Mouse (Mus musculus): Measurements from ENCODE around the gene Mapk3. TPM values are rescaled to one million over a fixed set of nuclear protein-coding genes. Genes with fewer than 3 reads are reported as not detected.
A peak's percentile ranks its signal among the peaks of the same experiment; 100 is the strongest.

Mapk3 gene
- polyA plus RNA-seq, 1 experiment from 2014 or later, result 56.7 TPM

DNA sequence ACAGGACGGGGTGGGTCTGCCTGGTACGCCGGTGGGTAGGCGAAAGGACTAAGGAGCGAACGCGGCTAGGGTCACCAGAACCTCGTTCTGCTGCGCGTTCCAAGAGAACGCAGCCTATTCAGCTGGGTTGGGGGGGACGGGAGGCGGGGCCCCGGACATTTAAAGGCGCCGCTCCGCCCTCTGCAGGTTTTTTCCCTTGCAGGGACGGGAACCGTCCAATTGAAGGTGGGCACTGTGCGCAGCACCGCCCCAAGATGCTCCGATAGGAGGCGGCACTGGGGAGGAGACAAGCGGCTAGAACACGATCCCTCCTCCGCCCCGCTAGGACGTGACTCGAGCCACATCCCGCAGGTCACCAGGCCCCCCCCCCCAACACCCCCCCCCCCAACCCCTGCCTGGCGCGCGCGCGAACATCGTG is 39.7 kb downstream of the Mapk3 start:
- under 1% methylated on average over 30 of the region's 36 CpGs for WGBS
- H3K4me2 ChIP-seq, result peak overlapping the region; percentile 89
- H3K9me3 ChIP-seq, result no peaks in the 10 kb centered on the region
- H3K4me1 ChIP-seq, result peaks cover 36% of the 10 kb centered on the region
- peak overlapping the region; percentile 78 for H3K4me3 ChIP-seq
- peaks cover 44% of the 10 kb centered on the region for H3K36me3 ChIP-seq
- H3K9ac ChIP-seq, result peak overlapping the region; percentile 91
- peak; percentile 96 for ATAC-seq (ENCODE audit: insufficient number of reproducible peaks, insufficient read depth, low FRiP score, low TSS enrichment, low read depth)
- peak overlapping the region; percentile 98 for H3K27ac ChIP-seq
- H3K27me3 ChIP-seq, result no peaks in the 10 kb centered on the region

DNA sequence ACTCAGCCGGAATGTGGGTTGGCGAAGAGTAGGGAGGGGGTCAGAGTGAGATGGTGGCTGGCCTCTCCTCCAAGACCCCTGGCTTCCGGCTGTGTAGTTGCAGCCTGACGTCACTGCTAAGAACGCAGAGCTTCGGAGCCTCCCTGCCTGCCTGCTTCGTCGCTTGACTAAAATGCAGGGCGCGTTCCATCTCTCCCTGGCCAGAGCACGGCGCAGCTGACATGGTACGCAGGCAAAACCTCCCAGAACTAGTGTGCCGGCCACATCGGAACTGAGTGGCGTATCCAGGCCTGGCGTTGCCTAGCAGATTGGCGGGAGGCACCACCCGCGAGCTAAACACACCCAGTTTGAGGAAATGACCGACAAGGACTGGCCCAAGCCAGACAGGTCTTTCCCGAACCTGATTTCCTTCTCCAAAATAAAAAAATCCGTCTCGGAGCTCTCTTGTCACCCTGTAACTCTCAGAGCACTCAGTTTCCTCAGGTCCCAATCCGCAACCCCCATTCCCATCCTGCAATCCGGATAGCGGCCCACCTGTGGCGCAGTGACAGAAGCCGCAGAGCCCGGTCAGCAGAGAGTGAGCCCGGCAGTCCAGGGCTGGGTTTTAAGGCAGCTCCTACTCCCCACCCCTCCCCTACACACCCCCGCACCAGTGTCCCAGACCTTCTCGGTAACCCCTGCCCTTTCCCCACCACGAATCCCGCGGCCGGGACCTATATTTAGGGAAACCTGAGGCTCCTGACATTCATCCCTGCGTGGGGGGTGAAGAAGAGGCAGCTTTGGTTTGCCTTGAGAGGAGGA is 40.3 kb downstream of the Mapk3 start:
- ATAC-seq (ENCODE audit: insufficient number of reproducible peaks, insufficient read depth, low FRiP score, low TSS enrichment, low read depth), result peak; percentile 86
- under 1% methylated on average over 38 of the region's 38 CpGs for WGBS

DNA sequence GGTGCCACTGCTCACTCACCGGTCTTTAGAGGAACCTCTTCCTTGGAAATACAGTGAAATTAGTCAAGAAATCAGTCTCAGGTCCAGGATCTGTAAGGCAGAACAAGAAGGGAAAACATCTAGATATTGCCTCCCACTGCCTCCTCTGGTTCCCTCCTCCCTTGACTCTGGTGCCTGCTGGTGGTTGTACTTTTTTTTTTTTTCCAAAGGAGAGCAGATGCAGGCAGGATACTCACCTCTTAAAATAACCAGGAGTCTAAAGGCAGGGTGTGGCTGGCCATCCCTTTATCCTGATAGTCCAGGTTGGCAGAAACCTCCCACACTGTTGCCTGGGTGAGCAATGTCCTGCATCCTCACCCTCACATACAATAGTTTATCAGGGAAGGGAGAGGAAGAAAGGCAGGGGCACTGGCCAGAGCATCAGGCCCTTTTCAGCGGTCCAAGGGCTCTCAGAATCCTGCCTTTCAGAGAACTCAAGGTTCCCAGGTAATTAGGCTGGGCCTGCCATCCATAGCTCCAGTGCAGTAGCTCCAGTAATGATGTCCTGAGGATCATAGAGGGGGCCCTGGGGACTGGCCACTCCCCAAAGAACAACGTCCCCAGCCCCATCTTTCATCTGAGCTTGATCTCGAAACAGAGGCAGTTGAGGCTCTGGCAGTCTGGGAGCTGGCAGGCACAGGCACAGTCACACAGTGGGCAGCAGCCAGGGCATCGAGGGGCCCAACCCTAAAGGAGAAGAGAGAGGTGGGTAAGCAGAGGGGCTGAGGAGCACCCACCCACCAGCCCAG is 41.1 kb downstream of the Mapk3 start:
- H3K27ac ChIP-seq, result peak overlapping the region; percentile 98
- no peak for ATAC-seq (ENCODE audit: insufficient number of reproducible peaks, insufficient read depth, low FRiP score, low TSS enrichment, low read depth)
- H3K4me3 ChIP-seq, result peak overlapping the region; percentile 78
- peak overlapping the region; percentile 81 for H3K9ac ChIP-seq
- 58% methylated on average over 5 of the region's 5 CpGs for WGBS
- H3K9me3 ChIP-seq, result no peaks in the 10 kb centered on the region
- H3K4me2 ChIP-seq, result peak overlapping the region; percentile 89
- peaks cover 36% of the 10 kb centered on the region for H3K4me1 ChIP-seq
- H3K27me3 ChIP-seq, result no peaks in the 10 kb centered on the region
- H3K36me3 ChIP-seq, result peaks cover 38% of the 10 kb centered on the region

More for the DNA sequence above, 40.3 kb downstream of the Mapk3 start:
- peak overlapping the region; percentile 78 for H3K4me3 ChIP-seq
- peaks cover 42% of the 10 kb centered on the region for H3K36me3 ChIP-seq
- peaks cover 36% of the 10 kb centered on the region for H3K4me1 ChIP-seq
- no peaks in the 10 kb centered on the region for H3K27me3 ChIP-seq
- H3K9me3 ChIP-seq, result no peaks in the 10 kb centered on the region
- peak overlapping the region; percentile 89 for H3K4me2 ChIP-seq
- H3K27ac ChIP-seq, result peak overlapping the region; percentile 98
- H3K9ac ChIP-seq, result peak overlapping the region; percentile 81

DNA sequence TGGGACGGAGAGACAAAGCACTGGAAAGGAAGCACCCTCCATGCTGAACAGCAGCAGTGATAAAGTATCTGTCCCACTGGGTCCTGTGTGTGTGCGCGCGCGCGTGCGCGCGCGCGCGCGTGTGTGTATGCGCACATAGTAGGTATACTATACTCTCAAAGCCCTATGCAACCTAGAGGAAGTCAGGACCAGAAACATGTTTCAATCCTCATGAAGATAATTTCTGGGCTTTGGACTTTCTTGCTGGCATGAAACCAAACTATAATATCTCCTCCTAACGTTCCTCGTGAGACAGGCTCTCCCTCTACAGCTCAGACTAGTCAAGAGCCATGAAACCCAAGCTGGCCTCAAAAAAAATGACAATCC is 41.6 kb downstream of the Mapk3 start:
- no peak overlapping the region for H3K27ac ChIP-seq
- 95% methylated on average over 16 of the region's 16 CpGs for WGBS
- ATAC-seq (ENCODE audit: insufficient number of reproducible peaks, insufficient read depth, low FRiP score, low TSS enrichment, low read depth), result no peak
- H3K4me2 ChIP-seq, result no peak overlapping the region
- peaks cover 35% of the 10 kb centered on the region for H3K36me3 ChIP-seq
- H3K4me3 ChIP-seq, result no peak overlapping the region
- no peaks in the 10 kb centered on the region for H3K9me3 ChIP-seq
- peaks cover 36% of the 10 kb centered on the region for H3K4me1 ChIP-seq
- no peaks in the 10 kb centered on the region for H3K27me3 ChIP-seq
- H3K9ac ChIP-seq, result peak overlapping the region; percentile 81; the same call in 1 of the 2 replicates

DNA sequence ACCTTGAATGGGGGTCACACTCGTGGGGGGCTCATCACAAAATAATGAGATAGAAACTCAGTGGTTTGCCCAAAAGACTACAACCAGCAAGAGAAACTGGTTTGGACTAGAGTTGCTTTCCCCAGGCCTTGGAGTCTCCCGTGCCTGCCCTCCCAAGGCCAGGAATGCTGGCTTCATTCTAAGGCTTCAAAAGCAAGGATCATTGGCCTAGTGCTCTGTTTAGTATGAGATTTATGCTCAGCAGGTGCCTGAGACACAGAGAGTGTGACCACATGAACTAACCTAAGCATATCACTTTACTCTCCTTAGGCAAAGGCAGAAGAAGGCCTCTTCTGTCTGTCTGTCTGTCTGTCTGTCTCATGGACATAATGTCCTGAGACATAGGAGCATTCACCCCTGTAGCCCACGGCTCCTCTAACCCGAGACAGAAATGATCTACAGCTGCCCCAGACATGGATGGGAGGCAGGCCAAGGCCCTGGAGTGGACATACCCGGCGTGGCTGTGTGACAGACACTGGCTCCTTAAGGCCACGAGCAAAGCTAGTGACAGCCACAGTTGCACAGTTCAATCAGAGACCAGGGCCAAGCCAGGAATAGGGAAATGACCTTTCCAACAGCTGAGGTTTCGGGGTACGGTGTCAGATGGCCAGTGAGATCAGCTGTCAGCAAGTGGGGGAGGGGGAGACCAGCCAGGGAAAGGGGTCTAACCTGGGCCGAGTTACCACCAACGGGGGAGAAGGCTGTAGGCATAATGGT is 42.9 kb downstream of the Mapk3 start:
- H3K27ac ChIP-seq, result no peak overlapping the region
- no peak for ATAC-seq (ENCODE audit: insufficient number of reproducible peaks, insufficient read depth, low FRiP score, low TSS enrichment, low read depth)
- 82% methylated on average over 11 of the region's 11 CpGs for WGBS

DNA sequence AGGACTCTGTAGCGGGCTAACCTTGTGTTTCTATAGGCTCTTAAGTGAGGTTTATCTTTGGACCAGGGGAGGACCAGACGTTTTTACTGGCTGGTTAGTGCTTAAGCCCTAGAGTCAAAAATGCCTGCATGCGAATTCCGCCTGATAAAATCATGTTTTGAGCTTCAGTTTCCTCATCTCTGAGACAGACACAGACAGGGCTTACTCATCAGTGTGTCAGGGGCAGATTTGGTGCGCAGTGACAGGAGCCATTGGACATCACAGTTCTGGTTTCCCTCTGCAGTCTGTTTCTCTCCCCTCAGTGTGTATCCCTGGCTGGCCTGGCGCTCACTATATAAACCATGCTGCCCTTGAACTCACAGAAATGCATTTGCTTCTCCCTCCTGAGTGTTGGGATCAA is 43.8 kb downstream of the Mapk3 start:
- Histone ChIP-seq H3K36me3 (peaks cover 26% of the 10 kb centered on the region), H3K9ac (0 out of 2 replicates have a peak overlapping the region, but pooled peaks have one; percentile 27)
- WGBS, result 87% methylated on average over 6 of the region's 6 CpGs

More for the DNA sequence above, 42.9 kb downstream of the Mapk3 start:
- H3K4me1 ChIP-seq, result peaks cover 27% of the 10 kb centered on the region
- H3K9me3 ChIP-seq, result no peaks in the 10 kb centered on the region
- H3K36me3 ChIP-seq, result peaks cover 29% of the 10 kb centered on the region
- no peak overlapping the region for H3K9ac ChIP-seq
- H3K4me3 ChIP-seq, result no peak overlapping the region
- H3K4me2 ChIP-seq, result no peak overlapping the region
- no peaks in the 10 kb centered on the region for H3K27me3 ChIP-seq

DNA sequence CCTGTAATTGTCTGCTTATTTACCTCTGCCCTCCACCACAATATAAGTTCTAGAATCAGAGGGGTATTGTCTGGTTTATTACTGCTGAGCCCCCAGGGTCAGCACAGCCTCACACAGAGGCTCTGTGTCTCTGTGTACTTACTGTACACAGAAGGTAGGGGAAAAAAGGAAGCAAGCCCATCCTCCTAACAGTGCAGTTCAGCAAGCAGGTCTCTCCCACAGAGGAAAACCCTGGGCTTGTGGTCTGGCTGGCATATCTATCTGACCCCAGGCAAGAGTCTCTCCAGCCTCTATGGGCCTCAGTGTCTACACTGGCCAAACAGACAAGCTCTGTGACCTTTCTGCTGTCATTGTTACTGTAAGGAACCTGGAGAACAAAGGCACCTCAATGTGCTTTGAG is 44.4 kb downstream of the Mapk3 start:
- H3K27me3 ChIP-seq, result no peaks in the 10 kb centered on the region
- ATAC-seq (ENCODE audit: insufficient number of reproducible peaks, insufficient read depth, low FRiP score, low TSS enrichment, low read depth), result no peak

More for the DNA sequence above, 43.8 kb downstream of the Mapk3 start:
- no peak for ATAC-seq (ENCODE audit: insufficient number of reproducible peaks, insufficient read depth, low FRiP score, low TSS enrichment, low read depth)
- H3K4me1 ChIP-seq, result peaks cover 26% of the 10 kb centered on the region
- H3K4me3 ChIP-seq, result no peak overlapping the region
- H3K4me2 ChIP-seq, result no peak overlapping the region
- H3K27me3 ChIP-seq, result no peaks in the 10 kb centered on the region
- no peak overlapping the region for H3K27ac ChIP-seq
- no peaks in the 10 kb centered on the region for H3K9me3 ChIP-seq

DNA sequence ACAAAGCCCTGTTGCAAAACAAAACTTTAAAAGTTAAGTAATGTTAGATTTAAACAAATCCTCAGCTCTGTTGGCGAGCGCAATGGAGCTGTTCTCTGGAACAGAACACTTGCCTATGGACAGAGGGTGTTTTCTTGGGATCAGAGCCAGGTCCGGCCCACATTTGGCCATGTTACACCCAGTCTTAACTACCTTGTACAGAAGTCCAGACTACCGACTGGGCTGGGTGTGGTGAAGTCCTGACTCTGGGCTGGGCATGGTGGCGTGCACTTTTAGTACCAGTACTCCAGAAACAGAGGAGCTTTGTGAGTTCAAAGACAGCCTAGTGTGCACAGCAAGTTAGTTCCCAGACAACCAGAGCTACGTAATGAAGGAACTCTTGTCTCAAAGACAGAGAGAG is 47.6 kb downstream of the Mapk3 start:
- H3K27ac ChIP-seq, result no peak overlapping the region
- no peak for ATAC-seq (ENCODE audit: insufficient number of reproducible peaks, insufficient read depth, low FRiP score, low TSS enrichment, low read depth)
- peaks cover 25% of the 10 kb centered on the region for H3K4me1 ChIP-seq
- no peak overlapping the region for H3K4me3 ChIP-seq
- H3K9ac ChIP-seq, result no peak overlapping the region
- peaks cover 26% of the 10 kb centered on the region for H3K36me3 ChIP-seq
- H3K9me3 ChIP-seq, result no peaks in the 10 kb centered on the region
- WGBS, result 80% methylated on average over 6 of the region's 6 CpGs
- H3K4me2 ChIP-seq, result no peak overlapping the region
- H3K27me3 ChIP-seq, result no peaks in the 10 kb centered on the region

More for the DNA sequence above, 44.4 kb downstream of the Mapk3 start:
- Histone ChIP-seq H3K4me2 (no peak overlapping the region), H3K27ac (no peak overlapping the region), H3K4me3 (no peak overlapping the region), H3K9ac (0 out of 2 replicates have a peak overlapping the region, but pooled peaks have one; percentile 27), H3K9me3 (no peaks in the 10 kb centered on the region), H3K4me1 (peaks cover 31% of the 10 kb centered on the region), H3K36me3 (peaks cover 26% of the 10 kb centered on the region)

DNA sequence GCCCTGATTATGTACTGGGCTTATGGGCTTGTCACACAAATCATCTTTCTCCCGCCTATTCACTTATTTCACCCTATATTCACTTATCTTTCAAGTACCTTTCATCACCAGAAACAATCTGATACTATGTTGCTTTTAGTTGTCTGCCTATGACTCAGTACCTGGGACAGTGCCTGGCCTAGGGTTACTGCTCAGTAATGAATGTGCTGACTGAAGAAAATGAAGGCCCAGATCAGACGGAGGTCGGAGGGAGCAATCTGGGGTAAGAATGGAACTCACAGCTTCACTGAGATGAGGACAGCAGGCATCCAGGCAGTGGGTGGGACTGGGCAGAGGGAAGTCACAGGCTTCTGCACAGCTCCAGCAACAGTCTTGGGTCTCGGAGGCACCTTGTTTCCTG is 48.0 kb downstream of the Mapk3 start:
- H3K9me3 ChIP-seq, result no peaks in the 10 kb centered on the region
- peak overlapping the region; percentile 89 for H3K9ac ChIP-seq
- peaks cover 25% of the 10 kb centered on the region for H3K4me1 ChIP-seq
- H3K4me3 ChIP-seq, result peak overlapping the region; percentile 76; the same call in 1 of the 2 replicates
- H3K4me2 ChIP-seq, result peak overlapping the region; percentile 91
- ATAC-seq (ENCODE audit: insufficient number of reproducible peaks, insufficient read depth, low FRiP score, low TSS enrichment, low read depth), result no peak
- peaks cover 26% of the 10 kb centered on the region for H3K36me3 ChIP-seq
- H3K27me3 ChIP-seq, result no peaks in the 10 kb centered on the region
- WGBS, result 63% methylated on average over 4 of the region's 4 CpGs
- peak overlapping the region; percentile 57; the same call in 1 of the 2 replicates for H3K27ac ChIP-seq

DNA sequence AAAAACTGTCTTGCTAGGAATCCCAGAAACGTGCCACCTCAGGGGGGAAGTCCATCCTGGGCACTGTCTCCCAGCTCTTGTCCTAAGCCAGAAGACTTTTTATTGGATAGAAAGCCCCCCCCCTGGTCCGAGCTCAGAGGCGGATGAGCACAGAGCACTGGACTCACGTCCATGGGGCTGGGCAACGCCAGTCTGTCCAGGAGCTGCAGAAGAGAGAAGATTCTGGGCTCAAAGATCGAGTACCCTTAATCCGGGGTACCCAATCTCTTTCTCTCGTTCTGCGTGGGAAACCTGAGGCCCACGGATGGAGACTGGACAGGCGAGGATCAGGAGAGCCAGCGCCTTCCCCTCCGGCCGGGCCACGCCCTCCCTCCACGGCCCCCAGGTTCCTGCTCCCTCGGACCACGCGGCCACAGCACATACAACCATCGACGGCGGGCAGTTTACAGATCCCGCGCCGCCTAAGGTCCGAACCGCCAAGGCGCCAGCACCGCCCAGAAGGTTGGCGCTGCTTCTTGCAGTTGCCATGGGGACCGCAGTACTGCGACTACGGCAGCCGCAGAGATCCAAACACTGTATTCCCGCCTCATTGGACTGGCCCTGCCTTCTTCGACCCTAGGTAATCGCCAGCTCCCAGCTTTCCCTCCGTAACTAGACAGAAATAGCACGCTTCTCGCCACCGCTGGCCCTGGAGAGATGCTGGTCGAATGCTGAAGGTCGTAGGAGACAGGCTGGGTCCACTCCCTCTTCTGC is 49.5 kb downstream of the Mapk3 start:
- peak; percentile 88 for ATAC-seq (ENCODE audit: insufficient number of reproducible peaks, insufficient read depth, low FRiP score, low TSS enrichment, low read depth)
- under 1% methylated on average over 43 of the region's 43 CpGs for WGBS
- H3K4me1 ChIP-seq, result peaks cover 25% of the 10 kb centered on the region
- H3K27ac ChIP-seq, result peak overlapping the region; percentile 80
- peak overlapping the region; percentile 89 for H3K9ac ChIP-seq
- H3K4me3 ChIP-seq, result peak overlapping the region; percentile 76
- peaks cover 16% of the 10 kb centered on the region for H3K36me3 ChIP-seq
- no peaks in the 10 kb centered on the region for H3K9me3 ChIP-seq
- no peaks in the 10 kb centered on the region; the same call in 1 of the 2 replicates for H3K27me3 ChIP-seq
- H3K4me2 ChIP-seq, result peak overlapping the region; percentile 91

Measured in embryonic facial prominence, embryonic 13.5 days (tissue).